Mouse (Mus musculus) thymus, postnatal 10 days (tissue): ENCODE data around the gene Habp2.
A peak's percentile ranks its signal among the peaks of the same experiment; 100 is the strongest.

ENCODE experiments used
- DNase-seq, 2 experiments: peaks; one replicate each; pipeline ENCODE4 v3.0.0; 2021; ENCODE audit warnings: low spot score in 2 of 2

Habp2 gene

GRCm38 (mm10) chr19:56294654-56295399 is 7.9 kb downstream of the Habp2 start:
- DNase-seq, result peak in 1 of 2 experiments; percentile 50

- no peak for DNase-seq
Observed at GRCm38 (mm10) chr19:56296668-56297067, 9.7 kb downstream of the Habp2 start.

- no peak for DNase-seq
Observed at GRCm38 (mm10) chr19:56297264-56297663, 10.3 kb downstream of the Habp2 start.

- no peak for DNase-seq
Observed at GRCm38 (mm10) chr19:56300835-56301234, 13.9 kb downstream of the Habp2 start.

GRCm38 (mm10) chr19:56316531-56316930 is 29.6 kb downstream of the Habp2 start:
- no peak for DNase-seq

- peak in 1 of 2 experiments; percentile 14 for DNase-seq
Observed at GRCm38 (mm10) chr19:56319219-56319618, 32.3 kb downstream of the Habp2 start.

GRCm38 (mm10) chr19:56319629-56320028 is 32.7 kb downstream of the Habp2 start:
- no peak for DNase-seq

GRCm38 (mm10) chr19:56320186-56320860 is 33.4 kb downstream of the Habp2 start:
- DNase-seq, result peak; percentile 64 to 73

GRCm38 (mm10) chr19:56321303-56321920 is 34.5 kb downstream of the Habp2 start:
- DNase-seq, result no peak

- DNase-seq, result no peak
Observed at GRCm38 (mm10) chr19:56325676-56326075, 38.7 kb downstream of the Habp2 start.

GRCm38 (mm10) chr19:56326243-56326855 is 39.4 kb downstream of the Habp2 start:
- DNase-seq, result no peak

GRCm38 (mm10) chr19:56336321-56336720 is 49.4 kb downstream of the Habp2 start:
- DNase-seq, result no peak

GRCm38 (mm10) chr19:56336826-56337225 is 49.9 kb downstream of the Habp2 start:
- no peak for DNase-seq

- DNase-seq, result no peak
Observed at GRCm38 (mm10) chr19:56342006-56342405, 55.1 kb downstream of the Habp2 start.

GRCm38 (mm10) chr19:56343869-56344563 is 57.1 kb downstream of the Habp2 start:
- no peak for DNase-seq

GRCm38 (mm10) chr19:56346016-56346415 is 59.1 kb downstream of the Habp2 start:
- peak in 1 of 2 experiments; percentile 22 for DNase-seq

GRCm38 (mm10) chr19:56346750-56347149 is 59.8 kb downstream of the Habp2 start:
- DNase-seq, result no peak

GRCm38 (mm10) chr19:56349295-56349694 is 62.4 kb downstream of the Habp2 start:
- peak in 1 of 2 experiments; percentile 39 for DNase-seq

- DNase-seq, result no peak
Observed at GRCm38 (mm10) chr19:56353689-56354088, 66.8 kb downstream of the Habp2 start.

GRCm38 (mm10) chr19:56355201-56355600 is 68.3 kb downstream of the Habp2 start:
- DNase-seq, result no peak
